14 mouse cellular contexts compared by ENCODE assay signal in the genomic region with DNA sequence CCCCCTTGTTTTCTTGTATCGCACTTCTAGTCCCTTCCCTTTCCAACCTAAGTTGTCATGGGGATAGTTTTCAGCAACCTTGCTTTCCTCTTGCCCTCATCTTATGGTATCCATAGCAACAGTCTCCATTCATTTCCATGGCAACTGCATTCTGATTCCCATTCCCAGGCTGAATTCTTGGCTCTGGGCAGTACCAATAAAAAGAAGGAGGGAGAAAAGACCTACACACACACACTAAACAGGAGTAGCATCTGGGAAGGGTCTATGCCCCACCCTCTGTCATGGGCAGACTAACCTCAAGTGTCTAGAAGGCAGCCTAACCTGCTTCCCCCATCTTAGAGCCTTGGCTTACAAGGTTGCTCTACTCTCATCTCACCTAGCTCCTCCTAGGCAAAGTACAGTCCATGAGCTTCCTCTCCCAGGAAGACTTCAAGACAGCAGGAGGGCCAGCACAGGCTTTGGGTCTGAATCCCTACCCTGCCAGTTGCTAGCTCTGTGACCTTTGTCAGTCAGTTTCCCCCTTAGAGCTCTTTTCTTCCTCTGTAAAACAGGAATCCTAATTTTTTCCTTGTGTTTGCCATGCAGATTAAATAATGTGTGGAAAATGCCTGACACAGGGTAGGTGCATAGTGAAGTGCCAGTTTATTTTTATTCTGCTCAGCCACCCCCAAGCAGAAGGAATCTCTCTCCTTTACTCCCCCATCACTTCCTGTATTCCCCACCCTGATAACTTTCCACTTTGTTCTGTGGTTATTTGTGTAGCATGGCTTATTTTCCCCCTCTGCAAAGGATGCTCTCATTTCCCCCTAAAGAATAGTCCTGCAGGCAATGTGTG. TPM values are rescaled to one million over a fixed set of nuclear protein-coding genes. Genes with fewer than 3 reads are reported as not detected.
DNase-seq lines count a peak whose midpoint lies in the region; ATAC-seq lines count a peak whose summit lies in the region.
"Had no signal": no experiment of that assay in that cellular context is flagged by ENCODE, and none has a peak within 500 bp of the region (broad histone marks: within the 10 kb centered on the region; RNA-seq: fewer than 3 reads in every experiment).

No protein-coding gene starts in this region.

- peak overlapping the region; percentile 88 for H3K27ac ChIP-seq in forebrain, embryonic 13.5 days
- H3K27ac ChIP-seq in neural tube, embryonic 14.5 days (ENCODE audit: low read depth, low read length), result peak overlapping the region; percentile 80
- H3K27ac ChIP-seq: intestine, embryonic 15.5 days; limb, embryonic 12.5 days; stomach, embryonic 15.5 days had no signal

- H3K4me3 ChIP-seq in forebrain, embryonic 13.5 days, result no peak overlapping the region
- no peak overlapping the region for H3K4me3 ChIP-seq in neural tube, embryonic 14.5 days (ENCODE audit: low read depth, low read length)
- H3K4me3 ChIP-seq: intestine, embryonic 15.5 days; limb, embryonic 12.5 days; stomach, embryonic 15.5 days had no signal

- peaks cover 26% of the 10 kb centered on the region for H3K4me1 ChIP-seq in forebrain, embryonic 13.5 days
- peaks cover 15% of the 10 kb centered on the region; the same call in 1 of the 2 replicates for H3K4me1 ChIP-seq in neural tube, embryonic 14.5 days (ENCODE audit: control insufficient read depth, insufficient read depth, low read length)
- H3K4me1 ChIP-seq: intestine, embryonic 15.5 days; limb, embryonic 12.5 days; stomach, embryonic 15.5 days had no signal

- WGBS in forebrain, embryonic 13.5 days, result 30% methylated on average over 1 of the region's 1 CpGs
- 48% methylated on average over 1 of the region's 1 CpGs for WGBS in neural tube, embryonic 14.5 days

- H3K27me3 ChIP-seq in forebrain, embryonic 13.5 days, result peaks cover 81% of the 10 kb centered on the region
- peaks cover 9% of the 10 kb centered on the region; the same call in 1 of the 2 replicates for H3K27me3 ChIP-seq in neural tube, embryonic 14.5 days (ENCODE audit: control insufficient read depth, insufficient read depth, low read length)

- H3K9ac ChIP-seq in forebrain, embryonic 13.5 days, result no peak overlapping the region
- no peak overlapping the region for H3K9ac ChIP-seq in neural tube, embryonic 14.5 days (replicated peaks; ENCODE audit: low read depth, low read length)
- H3K9ac ChIP-seq: intestine, embryonic 15.5 days; limb, embryonic 12.5 days; lung, embryonic 14.5 days; stomach, embryonic 15.5 days had no signal

- H3K4me2 ChIP-seq in forebrain, embryonic 13.5 days, result peak overlapping the region; percentile 48
- no peak overlapping the region for H3K4me2 ChIP-seq in neural tube, embryonic 14.5 days (ENCODE audit: low read depth, low read length)
- H3K4me2 ChIP-seq: heart, embryonic 11.5 days; intestine, embryonic 15.5 days; limb, embryonic 12.5 days; lung, embryonic 14.5 days; stomach, embryonic 15.5 days had no signal

- no peaks in the 10 kb centered on the region for H3K36me3 ChIP-seq in forebrain, embryonic 13.5 days (ENCODE audit: poor library complexity, severe bottlenecking)
- no peaks in the 10 kb centered on the region for H3K36me3 ChIP-seq in neural tube, embryonic 14.5 days (ENCODE audit: control insufficient read depth, insufficient read depth, low read length)
- H3K36me3 ChIP-seq: intestine, embryonic 15.5 days; limb, embryonic 12.5 days; stomach, embryonic 15.5 days had no signal

- no peak for DNase-seq in frontal cortex, postnatal 10 days (ENCODE audit: low spot score in 2 of 2)
- DNase-seq in mesoderm, embryonic 11.5 days (ENCODE audit: low read depth, low spot score), result peak; percentile 58
- DNase-seq in spleen, adult 18-20 months, result no peak
- no peak for DNase-seq in ovary, postnatal 10 days (ENCODE audit: low spot score)
- DNase-seq in spleen, postnatal 36 days (ENCODE audit: low spot score in 2 of 2), result no peak
- DNase-seq: layer of hippocampus, adult 9-11 months; lung, embryonic 14.5 days had no signal

- no peaks in the 10 kb centered on the region for H3K9me3 ChIP-seq in forebrain, embryonic 13.5 days (replicated peaks)
- no peaks in the 10 kb centered on the region for H3K9me3 ChIP-seq in neural tube, embryonic 14.5 days (ENCODE audit: control insufficient read depth, low read length)
- H3K9me3 ChIP-seq: intestine, embryonic 15.5 days; limb, embryonic 12.5 days; stomach, embryonic 15.5 days had no signal

- ATAC-seq in frontal cortex, adult (ENCODE audit: low TSS enrichment), result peak; percentile 55
- ATAC-seq in forebrain, embryonic 13.5 days, result peak; percentile 92
- peak; percentile 90 for ATAC-seq in neural tube, embryonic 14.5 days (ENCODE audit: low read depth)
- ATAC-seq: intestine, embryonic 15.5 days had no signal

RNA-seq across cellular contexts. Expression of a gene that starts 34.8 kb away (rescaled TPM):
- polyA plus RNA-seq in forebrain, embryonic 13.5 days (2015; fragmentation: Nextera tagmentation; extraction: Ambion mirVana), result 36.1 and 39.6 TPM in 2 replicates
- 26.5 and 35.5 TPM in 2 replicates for polyA plus RNA-seq in neural tube, embryonic 14.5 days (2014; fragmentation: Nextera tagmentation; extraction: Ambion mirVana)

RNA-seq across cellular contexts. Expression of a gene that starts 54.0 kb away (rescaled TPM):
- 3.5 and 4.0 TPM in 2 replicates for polyA plus RNA-seq in forebrain, embryonic 13.5 days (2015; fragmentation: Nextera tagmentation; extraction: Ambion mirVana)
- 10.5 and 10.7 TPM in 2 replicates for polyA plus RNA-seq in neural tube, embryonic 14.5 days (2014; fragmentation: Nextera tagmentation; extraction: Ambion mirVana)
